Mouse (Mus musculus) forebrain, embryonic 12.5 days (tissue): Measurements from ENCODE around the gene Wfdc21. TPM values are rescaled to one million over a fixed set of nuclear protein-coding genes. Genes with fewer than 3 reads are reported as not detected.

Experiments used
- ATAC-seq: fragments of 200-750 bp; cut with Nextera tagmentation; 2 replicates; pipeline ENCODE4 v1.8.0; 2017; ENCODE audit warnings: moderate TSS enrichment; ENCODE audit not compliant: low FRiP score
- H3K27ac ChIP-seq: fragments of 300-500 bp; sonication (generic); 2 replicates; pipeline ENCODE4 v1.5.1; 2016; ENCODE audit warnings: mild to moderate bottlenecking
- H3K27me3 ChIP-seq: fragments of 300-500 bp; sonication (generic); 2 replicates; pipeline ENCODE4 v1.6.1; 2016; ENCODE audit warnings: mild to moderate bottlenecking
- H3K36me3 ChIP-seq: fragments of 300-500 bp; sonication (generic); replicated peaks from 2 replicates; pipeline ENCODE4 v1.6.1; 2016; ENCODE audit warnings: mild to moderate bottlenecking
- H3K4me1 ChIP-seq: fragments of 300-500 bp; sonication (generic); 2 replicates; pipeline ENCODE4 v1.6.1; 2016
- H3K4me2 ChIP-seq: fragments of 300-500 bp; sonication (generic); 2 replicates; pipeline ENCODE4 v1.6.1; 2016; ENCODE audit warnings: mild to moderate bottlenecking, moderate library complexity
- H3K4me3 ChIP-seq: fragments of 300-500 bp; sonication (generic); replicated peaks from 2 replicates; pipeline ENCODE4 v1.5.1; 2016; ENCODE audit warnings: mild to moderate bottlenecking
- H3K9ac ChIP-seq: fragments of 300-500 bp; sonication (generic); 2 replicates; pipeline ENCODE4 v1.6.1; 2016; ENCODE audit warnings: mild to moderate bottlenecking
- H3K9me3 ChIP-seq: fragments of 300-500 bp; sonication (generic); 2 replicates; pipeline ENCODE4 v1.6.1; 2016
- WGBS: fragments of 180-500 bp; shearing (Covaris S2); methylation state at CpG from one replicate; pipeline ENCODE4 v1.1.7; 2016; 5-methylcytosine and 5-hydroxymethylcytosine counted together
- polyA plus RNA-seq: library from polyadenylated mRNA; unstranded; fragments of >200 nt; fragmentation: Nextera tagmentation; extraction: Ambion mirVana; gene quantifications from 2 replicates; pipeline ENCODE4 v1.2.1, GENCODE M21; 2016

Wfdc21 gene
- polyA plus RNA-seq, 1 experiment from 2014 or later = not detected

DNA sequence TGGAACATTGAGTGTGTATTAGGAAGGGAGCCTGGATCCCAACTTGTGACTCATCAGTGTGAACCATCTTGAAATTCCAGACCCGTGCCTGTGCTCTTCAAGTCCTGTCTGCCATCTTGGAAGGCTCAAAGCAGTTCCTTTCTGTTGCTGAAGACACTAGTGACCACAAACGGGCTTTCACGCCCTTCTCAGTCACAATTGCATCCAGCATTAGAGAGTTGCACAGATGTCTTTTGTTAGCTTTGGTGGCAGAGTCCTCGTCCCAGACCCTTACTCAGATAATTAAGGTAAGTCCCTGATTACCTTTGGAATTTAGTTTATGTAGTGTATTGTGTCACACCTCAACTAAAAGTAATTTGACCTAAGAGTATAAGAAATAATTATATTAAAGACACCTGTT is 22.2 kb downstream of the Wfdc21 start:
- no peaks in the 10 kb centered on the region for H3K27me3 ChIP-seq
- no peak overlapping the region for H3K27ac ChIP-seq
- no peak for ATAC-seq
- no peaks in the 10 kb centered on the region for H3K9me3 ChIP-seq
- H3K9ac ChIP-seq = no peak overlapping the region
- no peaks in the 10 kb centered on the region for H3K4me1 ChIP-seq
- 92% methylated on average over 4 of the region's 4 CpGs for WGBS
- no peak overlapping the region for H3K4me3 ChIP-seq
- no peak overlapping the region for H3K4me2 ChIP-seq
- H3K36me3 ChIP-seq = peaks cover 98% of the 10 kb centered on the region

- Histone ChIP-seq H3K27ac (no peak overlapping the region), H3K36me3 (peaks cover 100% of the 10 kb centered on the region), H3K27me3 (no peaks in the 10 kb centered on the region), H3K9me3 (no peaks in the 10 kb centered on the region), H3K4me3 (no peak overlapping the region), H3K4me1 (no peaks in the 10 kb centered on the region), H3K4me2 (no peak overlapping the region), H3K9ac (no peak overlapping the region)
- ATAC-seq = no peak
- 92% methylated on average over 7 of the region's 7 CpGs for WGBS
Observed at GRCm38 (mm10) chr11:83771014-83771413, 24.3 kb downstream of the Wfdc21 start.

- no peaks in the 10 kb centered on the region for H3K4me1 ChIP-seq
- H3K4me2 ChIP-seq = no peak overlapping the region
- H3K9me3 ChIP-seq = no peaks in the 10 kb centered on the region
- H3K36me3 ChIP-seq = peaks cover 100% of the 10 kb centered on the region
- no peak overlapping the region for H3K9ac ChIP-seq
- no peaks in the 10 kb centered on the region for H3K27me3 ChIP-seq
- H3K27ac ChIP-seq = no peak overlapping the region
- H3K4me3 ChIP-seq = no peak overlapping the region
- 98% methylated on average over 6 of the region's 6 CpGs for WGBS
- ATAC-seq = no peak
Observed at GRCm38 (mm10) chr11:83772341-83772740, 25.6 kb downstream of the Wfdc21 start.

DNA sequence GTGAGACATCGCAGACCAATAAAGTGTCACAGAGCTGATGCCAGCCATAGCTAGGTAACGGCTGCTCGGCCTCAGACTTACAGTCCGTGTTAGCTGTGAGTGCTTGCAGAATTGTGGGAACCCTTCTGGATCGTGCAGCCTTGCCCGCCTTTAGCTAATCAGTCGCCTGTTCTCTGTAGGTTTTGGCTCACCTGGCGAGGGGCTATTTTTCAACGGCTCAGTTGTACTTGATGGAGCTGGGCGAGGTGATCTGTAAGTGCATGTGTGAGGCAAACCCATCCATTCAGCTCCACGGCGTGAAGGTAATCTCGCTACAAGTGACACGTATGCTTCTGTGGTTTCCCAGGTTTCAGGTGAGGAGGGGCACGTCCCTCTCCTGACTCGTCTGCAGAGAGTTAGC is 27.0 kb downstream of the Wfdc21 start:
- Histone ChIP-seq H3K4me2 (no peak overlapping the region), H3K27ac (no peak overlapping the region), H3K4me1 (no peaks in the 10 kb centered on the region), H3K9ac (no peak overlapping the region), H3K36me3 (peaks cover 97% of the 10 kb centered on the region), H3K4me3 (no peak overlapping the region), H3K27me3 (no peaks in the 10 kb centered on the region), H3K9me3 (no peaks in the 10 kb centered on the region)
- 93% methylated on average over 16 of the region's 16 CpGs for WGBS
- no peak for ATAC-seq

DNA sequence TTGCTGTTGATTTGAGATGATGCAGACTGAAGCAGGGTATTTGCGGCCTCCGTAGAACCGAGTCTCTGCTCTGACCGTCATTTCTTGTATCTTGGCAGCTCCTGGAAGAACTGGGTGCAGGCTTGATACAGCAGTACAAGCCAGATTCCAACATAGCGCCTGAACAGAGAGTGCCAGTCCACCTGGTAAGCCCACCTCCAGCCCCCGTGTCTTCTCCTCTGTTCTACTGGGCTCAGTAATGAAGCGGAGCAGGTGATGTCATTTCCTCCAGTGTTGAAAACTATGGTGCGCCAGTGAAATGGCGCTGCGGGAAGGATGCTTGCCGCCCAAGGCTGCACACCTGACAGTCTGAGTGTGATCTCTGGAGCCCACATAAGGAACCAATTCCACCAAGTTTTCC is 27.6 kb downstream of the Wfdc21 start:
- ATAC-seq = no peak
- 95% methylated on average over 11 of the region's 11 CpGs for WGBS

GRCm38 (mm10) chr11:83776798-83777197 is 30.1 kb downstream of the Wfdc21 start:
- no peak for ATAC-seq
- peaks cover 97% of the 10 kb centered on the region for H3K36me3 ChIP-seq
- no peaks in the 10 kb centered on the region for H3K27me3 ChIP-seq
- no peaks in the 10 kb centered on the region for H3K9me3 ChIP-seq
- WGBS = 93% methylated on average over 8 of the region's 8 CpGs
- no peak overlapping the region for H3K4me3 ChIP-seq
- no peaks in the 10 kb centered on the region for H3K4me1 ChIP-seq
- H3K9ac ChIP-seq = no peak overlapping the region
- H3K27ac ChIP-seq = no peak overlapping the region
- H3K4me2 ChIP-seq = no peak overlapping the region

More for the DNA sequence above, 27.6 kb downstream of the Wfdc21 start:
- no peak overlapping the region for H3K4me2 ChIP-seq
- no peaks in the 10 kb centered on the region for H3K27me3 ChIP-seq
- no peak overlapping the region for H3K4me3 ChIP-seq
- H3K9me3 ChIP-seq = no peaks in the 10 kb centered on the region
- H3K9ac ChIP-seq = no peak overlapping the region
- peaks cover 97% of the 10 kb centered on the region for H3K36me3 ChIP-seq
- no peak overlapping the region for H3K27ac ChIP-seq
- no peaks in the 10 kb centered on the region for H3K4me1 ChIP-seq

- H3K9ac ChIP-seq = no peak overlapping the region; the same call in 1 of the 2 replicates
- peaks cover 53% of the 10 kb centered on the region for H3K36me3 ChIP-seq
- ATAC-seq = no peak
- H3K27ac ChIP-seq = no peak overlapping the region
- H3K9me3 ChIP-seq = no peaks in the 10 kb centered on the region
- H3K27me3 ChIP-seq = no peaks in the 10 kb centered on the region
- no peaks in the 10 kb centered on the region for H3K4me1 ChIP-seq
- no peak overlapping the region for H3K4me3 ChIP-seq
- WGBS = 86% methylated on average over 14 of the region's 14 CpGs
- no peak overlapping the region for H3K4me2 ChIP-seq
Observed at GRCm38 (mm10) chr11:83783931-83784600, 37.3 kb downstream of the Wfdc21 start.

DNA sequence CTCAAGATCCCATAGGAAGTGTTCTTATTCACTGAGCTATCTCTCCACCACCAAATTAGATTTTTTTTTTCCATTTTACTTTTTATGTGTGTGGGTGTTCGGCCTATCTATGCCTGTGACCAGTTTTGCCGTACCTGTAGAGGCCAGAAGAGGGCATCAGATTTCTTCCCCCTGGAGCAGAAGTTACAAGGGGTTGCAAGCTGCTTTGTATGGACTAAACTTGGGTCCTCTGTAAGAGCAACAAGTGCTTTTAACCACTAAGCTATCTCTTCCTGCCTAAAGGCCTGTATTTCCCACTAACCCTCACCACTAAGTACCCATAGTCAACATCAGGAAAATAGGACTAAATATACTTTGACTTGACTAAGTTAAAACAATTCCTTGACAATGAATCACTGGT is 37.9 kb downstream of the Wfdc21 start:
- H3K9ac ChIP-seq = no peak overlapping the region
- H3K27ac ChIP-seq = no peak overlapping the region
- H3K36me3 ChIP-seq = peaks cover 47% of the 10 kb centered on the region
- ATAC-seq = no peak
- H3K27me3 ChIP-seq = no peaks in the 10 kb centered on the region
- no peak overlapping the region for H3K4me3 ChIP-seq
- H3K9me3 ChIP-seq = no peaks in the 10 kb centered on the region
- 88% methylated on average over 2 of the region's 2 CpGs for WGBS
- no peak overlapping the region for H3K4me2 ChIP-seq
- no peaks in the 10 kb centered on the region for H3K4me1 ChIP-seq

DNA sequence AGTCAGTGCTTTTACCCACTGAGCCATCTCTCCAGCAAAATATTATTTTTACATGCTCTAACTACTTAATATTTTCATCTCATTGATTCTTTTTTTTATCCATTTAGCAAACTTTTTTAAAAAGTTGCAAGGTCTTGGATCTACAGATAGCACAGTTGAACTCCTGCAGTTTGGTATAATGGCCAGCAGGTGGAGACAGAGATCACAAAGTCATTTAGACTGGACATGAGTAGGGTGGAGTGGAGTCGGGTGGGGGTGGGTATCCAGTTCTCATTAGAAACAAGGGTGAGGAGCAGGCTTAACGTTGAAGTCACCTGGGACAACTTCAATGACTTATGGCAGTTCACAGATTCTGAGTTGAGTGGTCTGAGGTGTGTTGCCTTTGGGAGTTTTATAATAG is 38.6 kb downstream of the Wfdc21 start:
- 11% methylated on average over 2 of the region's 2 CpGs for WGBS
- Histone ChIP-seq H3K27ac (no peak overlapping the region), H3K4me2 (no peak overlapping the region), H3K4me1 (no peaks in the 10 kb centered on the region), H3K27me3 (no peaks in the 10 kb centered on the region), H3K4me3 (no peak overlapping the region), H3K9ac (no peak overlapping the region), H3K36me3 (peaks cover 40% of the 10 kb centered on the region), H3K9me3 (no peaks in the 10 kb centered on the region)
- ATAC-seq = no peak

DNA sequence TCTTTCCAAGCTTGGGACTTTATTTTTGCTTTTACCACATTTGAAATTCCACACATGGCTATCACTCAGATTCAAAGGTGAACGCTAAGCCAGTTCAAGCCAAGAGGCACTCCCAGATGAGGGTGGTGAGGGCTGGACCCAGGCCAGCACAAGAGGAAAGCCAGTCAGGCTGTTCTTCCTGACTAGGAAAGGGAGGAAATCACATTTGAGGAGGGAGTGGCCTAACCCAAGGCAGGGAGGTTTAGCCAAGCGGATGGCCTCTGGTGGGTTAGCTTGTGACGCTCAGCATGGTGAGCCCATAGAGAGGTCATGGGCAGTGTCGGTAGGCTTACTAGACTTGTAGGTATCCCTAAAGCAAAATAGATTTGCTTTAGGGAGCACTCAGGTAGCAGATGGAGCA is 40.1 kb downstream of the Wfdc21 start:
- Histone ChIP-seq H3K27ac (no peak overlapping the region), H3K4me3 (no peak overlapping the region), H3K4me1 (no peaks in the 10 kb centered on the region), H3K9ac (no peak overlapping the region), H3K9me3 (no peaks in the 10 kb centered on the region), H3K36me3 (peaks cover 26% of the 10 kb centered on the region), H3K4me2 (no peak overlapping the region), H3K27me3 (no peaks in the 10 kb centered on the region)
- 80% methylated on average over 4 of the region's 4 CpGs for WGBS
- no peak for ATAC-seq

GRCm38 (mm10) chr11:83787401-83788021 is 40.8 kb downstream of the Wfdc21 start:
- no peaks in the 10 kb centered on the region for H3K27me3 ChIP-seq
- no peaks in the 10 kb centered on the region for H3K9me3 ChIP-seq
- no peak overlapping the region for H3K4me2 ChIP-seq
- ATAC-seq = no peak
- H3K36me3 ChIP-seq = peaks cover 21% of the 10 kb centered on the region
- no peak overlapping the region for H3K27ac ChIP-seq
- H3K9ac ChIP-seq = no peak overlapping the region
- WGBS = 83% methylated on average over 15 of the region's 15 CpGs
- no peak overlapping the region for H3K4me3 ChIP-seq
- no peaks in the 10 kb centered on the region for H3K4me1 ChIP-seq

GRCm38 (mm10) chr11:83788331-83788730 is 41.6 kb downstream of the Wfdc21 start:
- peaks cover 13% of the 10 kb centered on the region for H3K36me3 ChIP-seq
- H3K4me1 ChIP-seq = no peaks in the 10 kb centered on the region
- no peak overlapping the region for H3K9ac ChIP-seq
- ATAC-seq = no peak
- H3K9me3 ChIP-seq = no peaks in the 10 kb centered on the region
- no peak overlapping the region for H3K4me3 ChIP-seq
- H3K27me3 ChIP-seq = no peaks in the 10 kb centered on the region
- 84% methylated on average over 8 of the region's 8 CpGs for WGBS
- H3K27ac ChIP-seq = no peak overlapping the region
- no peak overlapping the region for H3K4me2 ChIP-seq

GRCm38 (mm10) chr11:83789259-83789658 is 42.5 kb downstream of the Wfdc21 start:
- Histone ChIP-seq H3K9ac (no peak overlapping the region), H3K36me3 (0 out of 2 replicates have a peak, but pooled peaks cover 6% of the 10 kb centered on the region)
- 75% methylated on average over 13 of the region's 13 CpGs for WGBS

More at GRCm38 (mm10) chr11:83789259-83789658, 42.5 kb downstream of the Wfdc21 start:
- no peaks in the 10 kb centered on the region for H3K4me1 ChIP-seq
- no peaks in the 10 kb centered on the region for H3K27me3 ChIP-seq
- no peak overlapping the region for H3K4me2 ChIP-seq
- H3K9me3 ChIP-seq = no peaks in the 10 kb centered on the region
- no peak overlapping the region for H3K27ac ChIP-seq
- no peak for ATAC-seq
- no peak overlapping the region for H3K4me3 ChIP-seq
